Comparison of ENCODE assay signal across 18 mouse cellular contexts in genomic region chr11:73155071-73155470, GRCm38 (mm10). TPM values are rescaled to one million over a fixed set of nuclear protein-coding genes. Genes with fewer than 3 reads are reported as not detected.
"Had no signal": no experiment of that assay in that cellular context is flagged by ENCODE, and none has a peak within 500 bp of the region (broad histone marks: within the 10 kb centered on the region; RNA-seq: fewer than 3 reads in every experiment).

No protein-coding gene starts in this region.

- H3K9ac ChIP-seq: limb, embryonic 15.5 days; liver, embryonic 13.5 days; liver, postnatal 0 days; lung, embryonic 15.5 days; midbrain, embryonic 15.5 days; neural tube, embryonic 13.5 days; stomach, embryonic 15.5 days had no signal

- DNase-seq: kidney, postnatal 10 days; kidney, postnatal 4 days; liver, embryonic 13.5 days; liver, postnatal 0 days; lung, postnatal 14 days; right cerebral cortex, postnatal 14 days; thymus, adult 2 months; thymus, postnatal 25 days had no signal

- H3K4me1 ChIP-seq: liver, embryonic 13.5 days; stomach, embryonic 15.5 days had no signal

- H3K4me2 ChIP-seq: limb, embryonic 15.5 days; liver, embryonic 13.5 days; lung, embryonic 15.5 days; midbrain, embryonic 11.5 days; midbrain, embryonic 15.5 days; neural tube, embryonic 13.5 days; stomach, embryonic 15.5 days had no signal

- H3K27ac ChIP-seq: left cerebral cortex, adult 2 months; limb, embryonic 15.5 days; liver, embryonic 13.5 days; lung, embryonic 15.5 days; macrophage; midbrain, embryonic 15.5 days; neural tube, embryonic 13.5 days; stomach, embryonic 15.5 days had no signal

- H3K9me3 ChIP-seq: limb, embryonic 15.5 days; liver, embryonic 13.5 days; lung, embryonic 15.5 days; megakaryocyte, embryonic 14.5 days; midbrain, embryonic 15.5 days; neural tube, embryonic 13.5 days; stomach, embryonic 15.5 days had no signal

- H3K36me3 ChIP-seq: limb, embryonic 15.5 days; liver, embryonic 13.5 days; lung, embryonic 15.5 days; midbrain, embryonic 15.5 days; neural tube, embryonic 13.5 days; stomach, embryonic 15.5 days had no signal

- H3K4me3 ChIP-seq: left cerebral cortex, adult 2 months; limb, embryonic 15.5 days; liver, embryonic 13.5 days; lung, embryonic 15.5 days; megakaryocyte, embryonic 14.5 days; midbrain, embryonic 15.5 days; neural tube, embryonic 13.5 days; stomach, embryonic 15.5 days had no signal

- ATAC-seq: liver, postnatal 0 days; midbrain, embryonic 15.5 days had no signal

RNA-seq across cellular contexts. Expression of gene P2rx5, which starts 5.2 kb away (rescaled TPM):
- total RNA-seq: monocyte, adult 5-6 weeks had no signal
